Mouse (Mus musculus): ENCODE results near the gene Lamtor2.

- TF ChIP-seq CTCF (IDR thresholded peaks at IDR 0.05; ENCODE audit: low read depth, low read length) (no peak), POLR2A (IDR thresholded peaks at IDR 0.05; ENCODE audit: borderline replicate concordance, low read depth, low read length) (no peak; the same call in 1 of the 2 replicates)
Measured at GRCm38 (mm10) chr3:88553525-88553879, 628 bp upstream of the Lamtor2 start, which contains the start of gene Ubqln4.

Measured in bone marrow macrophage, adult 2 months (primary cell).